Mouse (Mus musculus) brain, embryonic 14.5 days (tissue): ENCODE measurements at regions not wholly inside any gene's neighbourhood (a gene's known extent, or its start where the extent isn't known, plus 50 kb on each side); places are given as distances from the start of the nearest gene placed in this dataset.

Experiments used
- CTCF ChIP-seq: fragments of 200-500 bp; IDR thresholded peaks from 2 replicates; pipeline ENCODE4 v1.5.1; 2012; ENCODE audit warnings: inconsistent platforms, mild to moderate bottlenecking, moderate library complexity, borderline replicate concordance; ENCODE audit not compliant: insufficient read depth, insufficient read length; ENCODE audit errors: extremely low read depth
- POLR2A ChIP-seq: fragments of 200-500 bp; IDR thresholded peaks from 2 replicates; pipeline ENCODE4 v1.6.1; 2012; ENCODE audit warnings: mild to moderate bottlenecking, inconsistent platforms, borderline replicate concordance; ENCODE audit not compliant: poor library complexity, insufficient read depth, insufficient read length, severe bottlenecking; ENCODE audit errors: extremely low read depth

- no peak for TF ChIP-seq POLR2A
- TF ChIP-seq CTCF, result no peak
Measured at GRCm38 (mm10) chr8:7060255-7060656, 1600.8 kb downstream of the Efnb2 start.
